Mouse (Mus musculus) cerebellum, adult 9-10 months (tissue): ENCODE data around the gene Gm21992.

Source experiments
- DNase-seq: peaks from one replicate; pipeline ENCODE4 v3.0.0; 2022

Gene Gm21992

DNA sequence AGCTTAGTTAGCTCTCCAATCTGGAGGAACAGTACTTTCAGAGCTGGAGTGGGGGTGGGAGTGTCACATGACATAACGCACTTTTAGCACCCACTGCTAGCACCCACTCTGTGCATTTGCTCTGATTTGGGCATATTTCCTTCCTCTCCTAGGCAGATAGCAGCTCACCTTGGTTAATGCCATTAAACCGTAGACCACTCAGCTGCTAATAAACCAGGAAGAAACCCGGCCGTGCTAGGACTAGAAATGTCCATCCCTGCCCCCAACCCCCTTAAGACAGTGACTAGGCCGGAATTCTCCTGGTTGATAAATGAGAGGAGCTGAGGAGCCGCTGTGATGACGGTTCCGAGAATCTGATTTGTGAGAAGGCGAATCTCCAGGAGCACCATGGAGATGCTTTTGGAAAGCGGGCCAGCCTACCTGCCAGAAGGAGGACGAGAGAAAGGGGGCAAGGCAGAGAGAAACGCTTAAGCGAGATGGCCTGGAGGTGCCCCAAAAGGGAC, 100.3 kb downstream of the Gm21992 start, which contains the start of gene Sptbn2:
TSS of gene Sptbn2 (plus strand) at position 70 of the 503 bp plus-strand sequence.
- DNase-seq: peak; percentile 76

DNA sequence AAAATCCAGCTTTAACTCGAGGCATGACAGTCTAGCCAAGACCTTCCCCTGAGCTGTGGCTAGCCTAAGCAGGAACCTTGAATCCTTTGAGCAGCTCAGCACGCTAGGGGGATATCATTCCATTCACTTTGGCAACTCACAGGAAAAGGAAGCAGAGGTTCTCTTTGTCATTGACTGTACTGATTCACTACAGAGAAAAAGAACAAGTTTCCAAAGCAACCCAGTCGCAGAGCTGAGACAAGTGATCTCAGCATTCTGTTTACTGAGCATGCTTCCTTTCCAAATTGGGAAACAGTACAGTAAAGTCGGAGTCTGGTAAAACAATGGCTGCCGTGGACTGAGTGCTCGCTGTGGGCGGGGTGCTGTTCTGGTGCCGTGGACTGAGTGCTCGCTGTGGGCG, 102.6 kb downstream of the Gm21992 start:
- peak; percentile 8 for DNase-seq

DNA sequence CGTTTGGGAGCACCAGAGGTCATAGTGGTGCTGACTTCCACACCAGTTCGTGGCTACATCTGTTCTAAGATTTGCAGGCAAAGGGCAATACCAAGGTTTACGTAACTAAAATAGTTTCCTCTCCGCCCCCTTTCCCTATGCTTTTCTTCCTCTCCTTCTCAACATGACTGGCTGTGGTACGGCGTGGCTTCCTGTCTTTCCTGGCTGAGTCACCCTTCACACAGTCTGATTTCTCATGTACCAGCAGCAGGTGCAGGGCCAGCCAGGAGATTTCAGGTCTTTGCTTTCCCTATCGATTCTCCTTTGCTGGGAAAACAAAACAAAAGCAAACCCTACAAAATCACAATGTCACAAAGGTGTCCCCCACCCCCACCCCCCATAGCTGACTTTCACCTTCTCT, 110.2 kb downstream of the Gm21992 start:
- peak; percentile 22 for DNase-seq

DNA sequence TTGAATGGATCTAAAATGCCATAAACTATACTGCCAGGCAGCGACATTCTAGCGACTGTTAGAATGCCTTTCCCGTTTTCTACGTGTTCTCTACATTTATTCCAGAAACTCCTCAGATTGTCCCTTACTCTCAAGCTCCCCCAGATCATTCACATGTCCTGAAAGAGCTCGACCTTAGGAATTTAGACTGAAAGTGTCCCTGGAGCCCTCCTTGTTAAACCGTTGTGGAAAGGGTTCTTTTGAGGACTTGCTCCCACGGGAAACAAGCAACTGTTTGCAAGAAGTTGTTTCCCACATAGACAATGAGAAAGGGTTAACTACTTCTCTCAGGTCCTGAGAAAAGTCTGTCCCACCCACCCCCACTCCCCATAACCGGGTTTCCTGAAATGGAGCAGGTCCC, 110.8 kb downstream of the Gm21992 start:
- peak; percentile 11 for DNase-seq

DNA sequence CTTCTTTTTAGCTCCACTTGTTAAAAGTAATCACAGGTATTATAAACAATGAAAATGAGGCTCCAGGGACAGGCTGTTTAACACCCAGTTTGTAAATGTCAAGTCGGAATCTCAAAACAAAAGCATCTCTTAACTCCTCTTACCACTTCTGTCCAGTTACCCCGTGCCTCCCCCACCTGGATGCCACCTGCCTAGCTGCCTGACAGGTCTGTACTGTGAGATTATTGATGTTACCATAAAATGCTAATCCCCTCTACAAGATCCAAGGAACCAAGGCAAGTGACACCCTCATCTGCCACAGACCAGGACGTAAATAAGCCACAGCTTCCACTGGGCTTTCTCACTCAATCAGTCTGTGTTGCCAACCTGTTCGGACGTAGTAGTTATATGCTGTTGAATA, 111.6 kb downstream of the Gm21992 start:
- DNase-seq: peak; percentile 34

DNA sequence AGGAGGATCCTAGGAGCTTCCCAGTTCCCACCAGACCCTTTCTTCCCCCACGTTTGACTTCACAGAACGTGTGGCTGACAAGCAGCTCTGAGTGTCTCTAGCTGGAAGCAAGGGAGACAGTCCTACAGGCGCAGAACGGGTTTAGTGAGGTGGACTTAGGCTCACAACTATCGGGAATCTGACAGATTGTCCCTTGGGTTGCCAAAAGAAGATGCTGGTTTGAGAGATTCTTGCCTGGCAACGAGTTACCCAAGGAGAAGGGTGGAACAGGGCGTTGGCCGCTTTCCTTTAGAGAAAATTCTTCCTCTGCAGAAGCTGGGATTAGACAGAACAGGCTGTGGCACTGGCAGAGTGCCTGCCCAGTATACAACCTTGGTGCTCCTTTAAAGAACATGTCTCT, 112.6 kb downstream of the Gm21992 start:
- DNase-seq: peak; percentile 70

DNA sequence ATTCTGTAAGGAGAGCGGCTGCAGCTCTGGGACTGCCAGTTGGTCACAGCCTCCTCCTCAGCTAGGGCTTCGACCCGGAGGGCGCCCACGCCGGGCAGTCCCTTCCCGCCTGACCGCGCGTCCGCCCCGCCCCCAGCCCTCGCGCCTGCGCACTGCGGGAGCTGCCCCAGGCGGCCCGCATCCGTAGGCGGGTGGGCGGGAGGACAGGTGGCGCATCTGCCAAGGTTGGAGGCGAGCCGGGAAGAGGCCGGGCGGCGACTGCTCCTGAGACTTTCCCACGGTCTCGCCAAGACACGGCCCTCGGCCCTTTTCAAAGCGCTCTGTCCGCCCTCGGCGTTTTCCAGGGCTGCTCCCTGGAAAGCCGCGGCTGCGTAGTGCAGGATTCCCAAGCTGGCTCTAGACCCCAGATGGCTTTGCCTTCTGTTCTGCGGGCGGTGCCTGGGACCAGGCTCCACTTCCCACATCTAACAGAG, 113.2 kb downstream of the Gm21992 start, which contains the start of gene Gm960:
TSS of gene Gm960 (minus strand) at position 464 of the 473 bp plus-strand sequence.
- peak; percentile 91 for DNase-seq

DNA sequence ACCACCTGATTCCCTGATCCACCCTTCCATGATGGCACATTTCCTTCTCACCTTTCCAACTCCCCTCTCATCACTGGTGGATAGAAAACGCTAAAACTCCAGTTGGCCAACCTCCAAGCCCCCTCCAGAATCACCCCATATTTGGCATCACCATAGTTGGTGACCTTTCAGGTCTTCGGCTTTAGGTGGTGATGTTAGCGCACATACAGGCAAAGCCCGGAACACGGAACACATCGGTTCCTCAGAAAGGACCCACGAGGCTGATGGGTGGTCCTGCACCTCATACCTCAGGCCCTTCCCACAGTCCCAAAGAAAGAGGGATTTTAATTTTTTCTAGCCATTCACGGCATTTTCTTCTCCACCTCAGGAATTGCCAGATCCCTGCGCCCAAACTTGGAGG, 113.7 kb downstream of the Gm21992 start:
- peak; percentile 63 for DNase-seq

DNA sequence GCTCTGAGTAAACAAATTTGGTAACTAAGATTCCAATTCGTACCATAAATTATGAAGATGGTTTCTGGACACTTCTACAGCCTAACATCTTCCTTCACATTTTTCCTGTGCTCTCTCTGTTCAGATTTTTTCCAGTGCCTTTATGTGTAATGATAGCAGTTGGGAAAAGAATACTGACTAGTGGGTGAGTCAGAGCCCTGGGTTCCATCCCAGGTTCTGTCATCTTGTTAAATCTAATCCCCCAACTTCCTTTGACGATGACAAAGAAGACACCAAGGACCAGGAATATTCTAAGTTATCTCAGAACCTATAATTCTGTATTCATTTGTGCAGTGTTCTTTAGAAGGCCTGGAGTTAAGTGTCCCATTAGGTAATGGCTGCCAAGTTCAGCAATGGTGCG, 114.3 kb downstream of the Gm21992 start:
- DNase-seq: no peak

DNA sequence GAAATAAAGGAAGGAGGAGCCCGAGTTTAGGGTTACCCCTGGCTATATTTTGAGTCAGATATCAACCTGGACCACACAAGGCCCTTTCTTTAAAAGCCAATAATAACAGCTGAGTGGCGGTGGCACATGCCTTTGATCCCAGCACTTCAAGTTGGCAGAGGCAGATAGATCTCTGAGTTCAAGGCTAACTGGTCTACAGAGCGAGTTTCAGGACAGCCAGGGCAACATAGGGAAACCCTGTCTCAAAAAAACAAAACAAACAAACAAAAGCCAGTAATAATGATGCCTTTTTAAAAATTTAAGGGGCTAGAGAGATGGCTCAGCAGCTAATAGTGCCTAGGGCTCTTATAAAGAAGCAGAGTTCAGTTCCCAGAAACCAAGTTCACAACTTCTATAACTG, 117.1 kb downstream of the Gm21992 start:
- DNase-seq: no peak
